In the genomic region with DNA sequence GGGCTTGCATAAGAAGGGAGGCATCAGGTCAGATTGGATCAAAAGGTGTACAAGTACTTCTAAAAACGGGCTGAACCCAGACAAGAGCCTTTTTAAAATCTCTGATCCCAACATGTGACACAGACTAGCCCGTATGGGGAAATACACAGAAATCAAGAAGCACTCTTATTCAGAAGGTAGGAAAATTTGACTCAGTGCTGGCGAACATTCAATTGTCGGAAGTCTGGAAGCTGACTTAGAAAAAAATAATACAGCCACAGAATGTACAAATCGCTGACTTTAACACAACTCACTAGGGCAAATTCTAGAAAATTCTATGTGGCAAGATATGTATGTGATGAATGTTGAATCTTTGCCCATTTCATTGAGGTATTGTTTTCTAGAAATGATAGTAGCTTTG, we compare ENCODE assay signal across 23 mouse cellular contexts.
DNase-seq lines count a peak whose midpoint lies in the region; ATAC-seq lines count a peak whose summit lies in the region.
"Had no signal": no experiment of that assay in that cellular context is flagged by ENCODE, and none has a peak within 500 bp of the region (broad histone marks: within the 10 kb centered on the region; RNA-seq: fewer than 3 reads in every experiment).

No protein-coding gene starts in this region.

- H3K27me3 ChIP-seq in heart, embryonic 11.5 days (ENCODE audit: control insufficient read depth, insufficient read depth, low read length): no peaks in the 10 kb centered on the region
- H3K27me3 ChIP-seq: embryonic facial prominence, embryonic 13.5 days; forebrain, embryonic 13.5 days; intestine, embryonic 15.5 days; Patski had no signal

- intact Hi-C loops in heart, postnatal 14 days (cut with DNase I): no loop called here

- peak; percentile 28 for DNase-seq in heart, adult 8-10 months (ENCODE audit: low spot score)
- DNase-seq in fibroblast of lung, adult 2 months (ENCODE audit: low read depth): peak; percentile 65
- peak; percentile 4 to 14 for DNase-seq in heart, postnatal 14 days
- DNase-seq in urinary bladder, postnatal 14 days (ENCODE audit: low spot score): no peak
- no peak for DNase-seq in adipocyte (ENCODE audit: low spot score)
- no peak for DNase-seq in frontal cortex, postnatal 36 days (ENCODE audit: low spot score in 2 of 2)
- DNase-seq: adrenal gland, adult 2 months; adrenal gland, postnatal 25 days; B cell, adult 2 months; cerebellum, adult 18-20 months; cerebellum, adult 9-11 months; cerebellum, postnatal 36 days; gastrocnemius, postnatal 36 days; kidney, adult 18-20 months had no signal

- no peaks in the 10 kb centered on the region for H3K36me3 ChIP-seq in heart, embryonic 11.5 days (ENCODE audit: control insufficient read depth, insufficient read depth, low read length)
- H3K36me3 ChIP-seq: embryonic facial prominence, embryonic 13.5 days; intestine, embryonic 15.5 days had no signal

- no peak overlapping the region for H3K4me2 ChIP-seq in heart, embryonic 11.5 days
- H3K4me2 ChIP-seq: embryonic facial prominence, embryonic 13.5 days; forebrain, embryonic 13.5 days; hindbrain, embryonic 14.5 days; intestine, embryonic 15.5 days had no signal

- H3K4me3 ChIP-seq in heart, embryonic 11.5 days (ENCODE audit: low read depth, low read length): no peak overlapping the region
- H3K4me3 ChIP-seq: embryonic facial prominence, embryonic 13.5 days; forebrain, embryonic 13.5 days; hindbrain, embryonic 10.5 days; intestine, embryonic 15.5 days had no signal

- H3K27ac ChIP-seq in heart, embryonic 11.5 days (ENCODE audit: low read depth, low read length): no peak overlapping the region
- H3K27ac ChIP-seq: embryonic facial prominence, embryonic 13.5 days; forebrain, embryonic 13.5 days; hindbrain, embryonic 10.5 days; hindbrain, embryonic 14.5 days; intestine, embryonic 15.5 days had no signal

- ATAC-seq in heart, embryonic 11.5 days (replicated peaks; ENCODE audit: insufficient number of reproducible peaks, low FRiP score, low TSS enrichment): no peak
- ATAC-seq: activated CD4-positive, CD25-positive, alpha-beta regulatory T cell, adult 4 months; CD4-positive, CD25-positive, alpha-beta regulatory T cell, adult 4 months; forebrain, embryonic 13.5 days; intestine, embryonic 15.5 days; Patski had no signal

- WGBS in heart, embryonic 11.5 days (ENCODE audit: insufficient replicate concordance): 68% methylated on average over 5 of the region's 5 CpGs

- no peak overlapping the region for H3K9ac ChIP-seq in heart, embryonic 11.5 days (ENCODE audit: low read depth, low read length)
- H3K9ac ChIP-seq: embryonic facial prominence, embryonic 13.5 days; forebrain, embryonic 13.5 days; hindbrain, embryonic 14.5 days; intestine, embryonic 15.5 days had no signal

- no peaks in the 10 kb centered on the region for H3K9me3 ChIP-seq in heart, embryonic 11.5 days (replicated peaks; ENCODE audit: control insufficient read depth, low read length)
- H3K9me3 ChIP-seq: embryonic facial prominence, embryonic 13.5 days; forebrain, embryonic 13.5 days; hindbrain, embryonic 10.5 days; intestine, embryonic 15.5 days had no signal

- no peaks in the 10 kb centered on the region for H3K4me1 ChIP-seq in heart, embryonic 11.5 days (ENCODE audit: control insufficient read depth, insufficient read depth, low read length)
- H3K4me1 ChIP-seq: embryonic facial prominence, embryonic 13.5 days; forebrain, embryonic 13.5 days; hindbrain, embryonic 10.5 days; intestine, embryonic 15.5 days had no signal

Comparison
In these comparisons a context has a peak if more than half of its experiments do, and no peak if none do; other contexts are left out.
1. DNase-seq: peak in heart, adult 8-10 months (single experiment), fibroblast of lung, adult 2 months (single experiment) and heart, postnatal 14 days (2 of 2); none in urinary bladder, postnatal 14 days (single experiment), adipocyte (single experiment) and frontal cortex, postnatal 36 days (0 of 2).